Mouse (Mus musculus) limb, embryonic 10.5 days (tissue): ENCODE results near the gene Phtf1. TPM values are rescaled to one million over a fixed set of nuclear protein-coding genes. Genes with fewer than 3 reads are reported as not detected.

ENCODE experiments used
- DNase-seq: peaks from one replicate; pipeline ENCODE4 v3.0.0-alpha.2; 2017; ENCODE audit warnings: low spot score
- H3K27ac ChIP-seq: fragments of 300-500 bp; sonication (generic); 2 replicates; pipeline ENCODE4 v1.5.1; 2016; ENCODE audit warnings: mild to moderate bottlenecking
- H3K27me3 ChIP-seq: fragments of 300-500 bp; sonication (generic); 2 replicates; pipeline ENCODE4 v1.6.1; 2016; ENCODE audit warnings: low read depth, mild to moderate bottlenecking; ENCODE audit not compliant: poor library complexity, severe bottlenecking
- H3K36me3 ChIP-seq: fragments of 300-500 bp; sonication (generic); 2 replicates; pipeline ENCODE4 v1.6.1; 2016; ENCODE audit warnings: mild to moderate bottlenecking, moderate library complexity
- H3K4me1 ChIP-seq: fragments of 300-500 bp; sonication (generic); 2 replicates; pipeline ENCODE4 v1.6.1; 2016
- H3K4me3 ChIP-seq: fragments of 300-500 bp; sonication (generic); 2 replicates; pipeline ENCODE4 v1.5.1; 2016; ENCODE audit warnings: mild to moderate bottlenecking, moderate library complexity
- H3K9me3 ChIP-seq: fragments of 300-500 bp; sonication (generic); replicated peaks from 2 replicates; pipeline ENCODE4 v1.6.1; 2016; ENCODE audit warnings: mild to moderate bottlenecking
- WGBS: fragments of 180-500 bp; shearing (Covaris S2); methylation state at CpG from one replicate; pipeline ENCODE4 v1.1.7; 2016; 5-methylcytosine and 5-hydroxymethylcytosine counted together
- polyA plus RNA-seq: library from polyadenylated mRNA; unstranded; fragments of >200 nt; fragmentation: Nextera tagmentation; extraction: Ambion mirVana; gene quantifications from 2 replicates; pipeline ENCODE4 v1.2.1, GENCODE M21; 2016

The Phtf1 gene
- polyA plus RNA-seq, 1 experiment from 2014 or later: 33.3 TPM

DNA sequence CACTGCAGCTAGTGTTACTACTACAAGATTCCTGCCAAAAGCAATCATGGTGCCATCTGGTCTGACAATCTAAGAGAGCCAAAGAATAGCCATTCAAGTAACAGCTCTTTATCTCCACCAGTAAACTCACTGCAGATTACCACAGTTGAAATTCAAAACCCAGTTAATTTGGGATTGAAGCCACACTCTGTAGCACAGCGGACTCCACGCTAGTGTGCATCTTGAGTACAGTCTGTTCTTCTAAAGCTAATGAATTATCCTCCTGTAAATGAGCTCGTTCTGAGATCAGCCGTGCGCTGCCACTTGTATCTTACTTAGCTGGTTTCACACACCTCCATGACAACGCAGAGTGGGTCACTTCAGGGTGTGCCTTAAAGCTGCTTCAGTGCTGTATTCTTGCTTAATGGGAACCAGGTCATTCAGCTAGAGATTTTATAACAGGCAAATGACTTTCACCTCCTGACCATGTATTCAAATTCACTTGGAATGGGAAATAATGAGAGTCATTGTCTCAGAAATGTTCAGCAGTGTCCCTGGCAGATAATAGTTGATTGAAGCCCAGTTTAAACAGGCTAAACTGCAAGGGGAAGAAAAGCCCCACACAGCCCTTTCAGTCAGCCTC, 91.2 kb downstream of the Phtf1 start:
- no peaks in the 10 kb centered on the region for H3K9me3 ChIP-seq
- H3K27ac ChIP-seq: no peak overlapping the region
- 0 out of 2 replicates have a peak, but pooled peaks cover 2% of the 10 kb centered on the region for H3K36me3 ChIP-seq
- H3K4me1 ChIP-seq: no peaks in the 10 kb centered on the region
- no peak for DNase-seq
- H3K27me3 ChIP-seq: no peaks in the 10 kb centered on the region
- 79% methylated on average over 6 of the region's 6 CpGs for WGBS
- H3K4me3 ChIP-seq: no peak overlapping the region

DNA sequence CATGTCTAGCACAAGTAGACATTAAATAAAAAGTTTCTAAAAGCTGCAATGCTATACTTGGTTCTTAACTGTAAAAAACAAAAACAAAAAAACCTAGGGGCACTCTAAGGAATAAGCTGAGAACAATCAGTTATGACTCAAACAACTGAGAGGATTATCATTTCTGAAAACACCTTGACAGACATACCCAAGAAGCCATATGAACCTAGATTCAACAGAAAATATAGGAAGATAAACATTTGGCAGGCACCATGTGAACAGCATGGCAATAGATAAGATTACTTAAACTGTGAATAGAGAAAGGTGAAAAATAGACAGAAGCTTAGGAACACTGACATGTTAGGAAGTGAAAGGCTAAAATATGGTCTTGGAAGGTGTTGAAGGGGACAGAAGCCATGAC, 101.5 kb downstream of the Phtf1 start:
- no peaks in the 10 kb centered on the region for H3K4me1 ChIP-seq
- H3K9me3 ChIP-seq: no peaks in the 10 kb centered on the region

More for the DNA sequence above, 101.5 kb downstream of the Phtf1 start:
- H3K27ac ChIP-seq: no peak overlapping the region
- H3K36me3 ChIP-seq: no peaks in the 10 kb centered on the region
- DNase-seq: no peak
- H3K4me3 ChIP-seq: no peak overlapping the region
- no peaks in the 10 kb centered on the region for H3K27me3 ChIP-seq

Other genes with a start within 250 kb of the Phtf1 start
- 10.4 and 18.0 TPM in 2 replicates for gene Olfml3, start 230.1 kb upstream of the Phtf1 start, polyA plus RNA-seq
- gene Gm10964, start 228.7 kb upstream of the Phtf1 start, polyA plus RNA-seq: not detected in 2 replicates
- 8.7 and 10.6 TPM in 2 replicates for gene Hipk1, start 176.5 kb upstream of the Phtf1 start, polyA plus RNA-seq
- gene Dclre1b, start 158.7 kb upstream of the Phtf1 start, polyA plus RNA-seq: 37.9 and 42.1 TPM in 2 replicates
- 21.4 and 23.6 TPM in 2 replicates for gene Ap4b1, start 158.6 kb upstream of the Phtf1 start, polyA plus RNA-seq
- 0.18 and 0.26 TPM in 2 replicates for gene Gm43064, start 158.5 kb upstream of the Phtf1 start, polyA plus RNA-seq
- gene Bcl2l15, start 135.5 kb upstream of the Phtf1 start, polyA plus RNA-seq: 0.11 and 0.15 TPM in 2 replicates
- 0.28 TPM in 1 of 2 replicates, not detected in the other for gene Ptpn22, start 108.3 kb upstream of the Phtf1 start, polyA plus RNA-seq
- gene Rsbn1, start 54.0 kb upstream of the Phtf1 start, polyA plus RNA-seq: 12.6 and 15.1 TPM in 2 replicates